Mouse (Mus musculus): ENCODE measurements around the gene Fam193a. TPM values are rescaled to one million over a fixed set of nuclear protein-coding genes. Genes with fewer than 3 reads are reported as not detected.

The Fam193a gene
- polyA plus RNA-seq, 1 experiment: 130 TPM

DNA sequence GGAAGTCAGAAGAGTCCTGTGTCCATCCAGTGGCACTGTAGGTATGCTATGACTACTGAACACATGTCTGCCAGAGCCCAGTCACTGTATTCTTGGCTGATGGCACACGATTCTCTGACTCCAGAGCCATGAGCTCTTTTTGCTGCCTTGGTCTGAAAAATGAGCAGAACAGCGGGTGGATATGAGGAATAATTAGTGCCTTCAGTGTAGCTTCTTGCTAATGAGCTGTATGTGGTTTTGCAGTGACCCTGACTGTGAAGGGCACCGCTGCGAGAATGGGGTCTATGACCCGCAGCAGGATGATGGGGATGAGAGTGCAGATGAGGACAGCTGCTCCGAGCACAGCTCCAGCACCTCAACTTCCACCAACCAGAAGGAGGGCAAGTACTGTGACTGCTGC lies 92.1 kb downstream of the Fam193a start:
- no peak for DNase-seq
- no peak for TF ChIP-seq POLR2A (IDR thresholded peaks at IDR 0.05; ENCODE audit: control insufficient read depth, extremely low read depth, insufficient read depth, low read length, poor library complexity)
- no peak for TF ChIP-seq CTCF (IDR thresholded peaks at IDR 0.05; ENCODE audit: borderline replicate concordance, control insufficient read depth, extremely low read depth, insufficient read depth, low read length, poor library complexity)
- Histone ChIP-seq H3K4me1 (replicated peaks; ENCODE audit: control insufficient read depth, insufficient read depth, low read length) (peaks cover 11% of the 10 kb centered on the region), H3K4me3 (ENCODE audit: control insufficient read depth, insufficient read depth, low read length) (no peak overlapping the region), H3K27ac (ENCODE audit: control insufficient read depth, insufficient read depth, low read length) (no peak overlapping the region), H3K27me3 (ENCODE audit: control insufficient read depth, insufficient read depth, low read length) (no peaks in the 10 kb centered on the region), H3K36me3 (ENCODE audit: control insufficient read depth, insufficient read depth, low read length) (peaks cover 70% of the 10 kb centered on the region)
- 97% methylated on average over 6 of the region's 6 CpGs for WGBS

DNA sequence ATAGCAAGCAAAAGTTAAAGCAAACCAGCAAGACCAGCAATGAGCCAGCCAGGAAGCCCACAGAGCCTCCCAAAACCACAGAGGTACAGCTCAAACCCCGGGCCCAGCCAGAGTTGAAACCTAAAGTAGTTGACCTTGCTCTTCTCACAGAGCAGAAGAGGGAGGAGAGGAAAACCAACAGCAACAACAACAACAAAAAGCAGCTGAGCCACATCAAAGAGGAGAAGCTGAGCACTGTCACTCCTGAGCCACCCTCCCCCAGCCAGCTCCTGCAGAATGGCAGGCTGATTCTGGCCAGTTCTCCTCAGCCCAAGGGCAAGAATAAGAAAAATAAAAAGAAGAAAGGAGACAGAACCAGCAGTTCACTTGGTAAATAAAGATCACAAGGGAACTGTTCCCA lies 96.3 kb downstream of the Fam193a start:
- Histone ChIP-seq H3K27me3 (ENCODE audit: control insufficient read depth, insufficient read depth, low read length) (no peaks in the 10 kb centered on the region), H3K4me3 (ENCODE audit: control insufficient read depth, insufficient read depth, low read length) (no peak overlapping the region), H3K4me1 (replicated peaks; ENCODE audit: control insufficient read depth, insufficient read depth, low read length) (peaks cover 11% of the 10 kb centered on the region), H3K27ac (ENCODE audit: control insufficient read depth, insufficient read depth, low read length) (peak overlapping the region; percentile 25; the same call in 1 of the 2 replicates), H3K36me3 (ENCODE audit: control insufficient read depth, insufficient read depth, low read length) (peaks cover 43% of the 10 kb centered on the region)
- TF ChIP-seq POLR2A (IDR thresholded peaks at IDR 0.05; ENCODE audit: control insufficient read depth, extremely low read depth, insufficient read depth, low read length, poor library complexity) (no peak), CTCF (IDR thresholded peaks at IDR 0.05; ENCODE audit: borderline replicate concordance, control insufficient read depth, extremely low read depth, insufficient read depth, low read length, poor library complexity) (no peak)
- 0% methylated on average over 1 of the region's 1 CpGs for WGBS
- DNase-seq: peak; percentile 60

DNA sequence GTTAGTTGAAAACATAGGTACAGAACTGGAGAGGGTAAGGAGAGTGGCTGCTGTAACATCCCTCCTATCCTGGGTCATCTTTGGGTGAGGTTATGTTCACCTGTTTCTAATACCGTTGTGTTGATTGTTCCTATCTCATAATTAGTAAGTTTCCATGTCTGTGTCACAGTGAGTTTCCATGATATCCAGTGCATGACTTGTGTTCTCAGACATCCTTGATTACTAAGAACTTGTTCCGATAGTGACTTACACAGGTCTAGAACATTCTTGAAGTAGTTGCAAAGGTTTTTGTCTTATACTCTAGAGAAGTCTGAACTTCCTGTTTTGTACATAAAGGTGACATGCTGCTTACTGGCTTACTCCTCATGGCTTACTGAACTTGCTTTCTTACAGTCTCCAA lies 96.9 kb downstream of the Fam193a start:
- DNase-seq: no peak
- H3K27me3 ChIP-seq (ENCODE audit: control insufficient read depth, insufficient read depth, low read length): no peaks in the 10 kb centered on the region
- WGBS: 89% methylated on average over 2 of the region's 2 CpGs
- TF ChIP-seq CTCF (IDR thresholded peaks at IDR 0.05; ENCODE audit: borderline replicate concordance, control insufficient read depth, extremely low read depth, insufficient read depth, low read length, poor library complexity): no peak
- H3K36me3 ChIP-seq (ENCODE audit: control insufficient read depth, insufficient read depth, low read length): peaks cover 40% of the 10 kb centered on the region
- peaks cover 11% of the 10 kb centered on the region for H3K4me1 ChIP-seq (replicated peaks; ENCODE audit: control insufficient read depth, insufficient read depth, low read length)
- no peak overlapping the region for H3K4me3 ChIP-seq (ENCODE audit: control insufficient read depth, insufficient read depth, low read length)
- no peak overlapping the region for H3K27ac ChIP-seq (ENCODE audit: control insufficient read depth, insufficient read depth, low read length)

DNA sequence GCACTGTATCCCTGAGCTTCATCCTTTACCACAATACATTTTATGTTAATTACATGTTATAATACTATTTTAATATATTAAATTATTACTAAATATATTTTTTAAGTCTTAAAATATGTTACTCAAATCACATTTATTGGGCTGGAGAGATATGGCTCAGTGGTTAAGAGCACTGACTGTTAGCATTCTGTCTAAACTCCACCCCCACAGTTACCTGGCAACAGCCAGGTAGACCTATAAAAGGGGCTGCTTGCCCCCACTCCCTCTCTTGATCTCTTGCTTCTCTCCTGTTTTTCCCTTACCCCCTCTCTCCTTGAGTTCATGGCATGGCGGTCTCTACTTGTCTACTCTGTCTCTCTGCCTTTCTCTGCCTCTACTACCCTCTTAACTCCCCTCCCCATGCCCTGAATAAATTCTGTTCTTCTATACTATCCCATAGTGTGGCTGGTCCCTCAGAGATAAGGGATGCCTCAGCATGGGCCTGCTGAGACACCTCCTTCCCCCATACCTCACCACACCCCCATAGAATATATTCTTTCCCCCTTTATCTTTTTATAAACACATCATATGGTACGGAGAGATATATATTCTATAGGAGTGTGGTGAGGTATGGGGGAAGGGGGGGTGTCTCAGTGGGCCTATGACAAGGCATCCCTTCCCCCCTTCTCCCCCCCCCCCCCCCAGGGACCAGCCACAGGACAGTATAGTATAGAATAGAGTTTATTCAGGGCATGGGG lies 98.5 kb downstream of the Fam193a start:
- H3K36me3 ChIP-seq (ENCODE audit: control insufficient read depth, insufficient read depth, low read length): peaks cover 33% of the 10 kb centered on the region
- peaks cover 11% of the 10 kb centered on the region for H3K4me1 ChIP-seq (replicated peaks; ENCODE audit: control insufficient read depth, insufficient read depth, low read length)
- 100% methylated on average over 2 of the region's 2 CpGs for WGBS
- H3K4me3 ChIP-seq (ENCODE audit: control insufficient read depth, insufficient read depth, low read length): no peak overlapping the region
- no peak for DNase-seq
- H3K27ac ChIP-seq (ENCODE audit: control insufficient read depth, insufficient read depth, low read length): no peak overlapping the region
- TF ChIP-seq POLR2A (IDR thresholded peaks at IDR 0.05; ENCODE audit: control insufficient read depth, extremely low read depth, insufficient read depth, low read length, poor library complexity) (no peak), CTCF (IDR thresholded peaks at IDR 0.05; ENCODE audit: borderline replicate concordance, control insufficient read depth, extremely low read depth, insufficient read depth, low read length, poor library complexity) (no peak)
- no peaks in the 10 kb centered on the region for H3K27me3 ChIP-seq (ENCODE audit: control insufficient read depth, insufficient read depth, low read length)

DNA sequence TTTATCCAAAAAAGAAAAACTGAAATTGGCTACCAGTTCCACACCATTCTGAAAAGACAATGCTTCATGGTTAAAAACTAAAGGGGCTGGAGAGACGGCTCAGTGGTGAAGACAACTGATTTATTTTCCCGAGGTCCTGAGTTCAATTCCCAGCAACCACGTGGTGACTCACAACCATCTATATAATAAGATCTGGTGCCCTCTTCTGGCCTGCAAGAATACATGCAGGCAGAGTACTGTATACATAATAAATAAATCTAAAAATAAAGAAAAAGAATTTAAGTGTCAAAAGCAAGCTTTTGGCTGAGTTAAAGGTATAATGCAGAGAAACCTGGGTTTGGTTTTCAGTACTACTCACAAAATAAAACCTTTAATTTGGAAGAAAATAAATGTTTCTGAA lies 111.2 kb downstream of the Fam193a start:
- WGBS: 93% methylated on average over 3 of the region's 3 CpGs
- DNase-seq: no peak
- Histone ChIP-seq H3K36me3 (ENCODE audit: control insufficient read depth, insufficient read depth, low read length) (peaks cover 32% of the 10 kb centered on the region), H3K27ac (ENCODE audit: control insufficient read depth, insufficient read depth, low read length) (no peak overlapping the region), H3K4me3 (ENCODE audit: control insufficient read depth, insufficient read depth, low read length) (no peak overlapping the region), H3K4me1 (replicated peaks; ENCODE audit: control insufficient read depth, insufficient read depth, low read length) (no peaks in the 10 kb centered on the region), H3K27me3 (ENCODE audit: control insufficient read depth, insufficient read depth, low read length) (no peaks in the 10 kb centered on the region)
- TF ChIP-seq POLR2A (IDR thresholded peaks at IDR 0.05; ENCODE audit: control insufficient read depth, extremely low read depth, insufficient read depth, low read length, poor library complexity): no peak
- no peak for TF ChIP-seq CTCF (IDR thresholded peaks at IDR 0.05; ENCODE audit: borderline replicate concordance, control insufficient read depth, extremely low read depth, insufficient read depth, low read length, poor library complexity)

DNA sequence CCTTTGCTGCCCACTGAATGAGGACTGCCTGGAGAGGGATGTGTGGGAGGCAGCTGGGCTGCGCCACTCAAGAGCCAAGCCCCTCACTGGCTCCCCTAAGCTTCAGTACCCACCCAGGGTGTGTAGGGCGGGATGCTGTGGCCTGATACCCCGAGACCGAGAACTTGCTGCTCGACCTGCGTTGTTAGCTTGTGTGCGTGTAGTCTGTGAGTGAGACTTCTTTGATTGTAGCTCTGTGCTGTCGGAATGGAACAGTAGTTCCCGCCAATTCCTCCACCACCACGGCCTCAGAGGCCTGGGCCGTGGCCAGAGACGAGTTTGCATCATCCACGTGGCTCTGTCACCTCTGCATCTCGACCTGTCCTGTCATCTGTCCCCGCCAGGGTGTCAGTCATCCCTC lies 116.0 kb downstream of the Fam193a start:
- no peak for TF ChIP-seq CTCF (IDR thresholded peaks at IDR 0.05; ENCODE audit: borderline replicate concordance, control insufficient read depth, extremely low read depth, insufficient read depth, low read length, poor library complexity)
- no peak for TF ChIP-seq POLR2A (IDR thresholded peaks at IDR 0.05; ENCODE audit: control insufficient read depth, extremely low read depth, insufficient read depth, low read length, poor library complexity)
- 97% methylated on average over 15 of the region's 15 CpGs for WGBS
- no peak overlapping the region for H3K27ac ChIP-seq (ENCODE audit: control insufficient read depth, insufficient read depth, low read length)

More for the DNA sequence above, 116.0 kb downstream of the Fam193a start:
- Histone ChIP-seq H3K27me3 (ENCODE audit: control insufficient read depth, insufficient read depth, low read length) (no peaks in the 10 kb centered on the region), H3K36me3 (ENCODE audit: control insufficient read depth, insufficient read depth, low read length) (peaks cover 3% of the 10 kb centered on the region), H3K4me1 (replicated peaks; ENCODE audit: control insufficient read depth, insufficient read depth, low read length) (no peaks in the 10 kb centered on the region), H3K4me3 (ENCODE audit: control insufficient read depth, insufficient read depth, low read length) (no peak overlapping the region)
- DNase-seq: no peak

Data from thymus, adult 2 months (tissue).